In the genomic region with DNA sequence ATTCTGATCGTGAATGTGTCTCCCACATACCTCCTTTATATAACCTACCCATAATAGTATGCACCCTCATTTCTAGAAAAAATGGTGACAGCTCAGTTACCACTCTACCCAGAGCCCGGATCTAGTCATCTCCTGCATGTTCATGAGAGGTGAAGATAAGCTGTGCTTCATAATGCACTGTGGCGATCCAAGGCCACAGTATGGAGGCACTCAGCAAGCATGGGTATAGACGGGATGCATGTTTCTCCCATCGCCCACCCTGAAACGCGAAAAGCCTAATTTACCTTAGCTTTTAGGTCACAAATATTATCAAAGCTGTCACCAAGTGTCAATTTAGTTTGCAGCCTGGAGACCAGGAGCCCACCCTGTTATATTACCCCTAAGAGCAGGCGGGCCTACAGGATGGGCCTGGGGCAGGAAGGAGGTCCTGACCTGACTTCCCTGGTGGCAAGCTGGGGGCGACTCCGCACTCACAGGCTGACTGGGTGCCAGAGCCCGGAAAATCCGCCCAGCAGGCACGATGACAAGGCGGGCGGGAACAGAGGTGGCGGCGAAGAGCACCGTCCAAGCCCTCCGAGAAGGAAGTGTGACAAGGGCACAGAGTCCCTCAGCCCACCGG, we compare ENCODE assay signal across 8 mouse cellular contexts. TPM values are rescaled to one million over a fixed set of nuclear protein-coding genes. Genes with fewer than 3 reads are reported as not detected.
DNase-seq lines count a peak whose midpoint lies in the region; ATAC-seq lines count a peak whose summit lies in the region.

No protein-coding gene starts in this region.

- H3K9ac ChIP-seq in liver, embryonic 11.5 days (ENCODE audit: low read depth, low read length): peak overlapping the region; percentile 96

- peak overlapping the region; percentile 95 for H3K4me3 ChIP-seq in heart, embryonic 10.5 days
- H3K4me3 ChIP-seq in hindbrain, embryonic 10.5 days: peak overlapping the region; percentile 96
- H3K4me3 ChIP-seq in liver, embryonic 11.5 days (ENCODE audit: low read depth, low read length): peak overlapping the region; percentile 96

- peak overlapping the region; percentile 83 for H3K4me2 ChIP-seq in liver, embryonic 11.5 days

- no peaks in the 10 kb centered on the region for H3K9me3 ChIP-seq in heart, embryonic 10.5 days
- peaks cover 2% of the 10 kb centered on the region; the same call in 1 of the 2 replicates for H3K9me3 ChIP-seq in hindbrain, embryonic 10.5 days
- no peaks in the 10 kb centered on the region for H3K9me3 ChIP-seq in liver, embryonic 11.5 days (ENCODE audit: control insufficient read depth, low read length)

- H3K27me3 ChIP-seq in heart, embryonic 10.5 days (ENCODE audit: insufficient read depth, poor library complexity, severe bottlenecking): no peaks in the 10 kb centered on the region
- no peaks in the 10 kb centered on the region for H3K27me3 ChIP-seq in hindbrain, embryonic 10.5 days (ENCODE audit: insufficient read depth, poor library complexity, severe bottlenecking)
- no peaks in the 10 kb centered on the region for H3K27me3 ChIP-seq in liver, embryonic 11.5 days (replicated peaks; ENCODE audit: control insufficient read depth, insufficient read depth, low read length)

- H3K4me1 ChIP-seq in heart, embryonic 10.5 days: peaks cover 18% of the 10 kb centered on the region
- peaks cover 26% of the 10 kb centered on the region for H3K4me1 ChIP-seq in hindbrain, embryonic 10.5 days (replicated peaks)
- H3K4me1 ChIP-seq in liver, embryonic 11.5 days (replicated peaks; ENCODE audit: control insufficient read depth, insufficient read depth, low read length): peaks cover 6% of the 10 kb centered on the region

- WGBS in heart, embryonic 10.5 days: 3% methylated on average over 20 of the region's 20 CpGs
- WGBS in hindbrain, embryonic 10.5 days: 5% methylated on average over 20 of the region's 20 CpGs
- 2% methylated on average over 20 of the region's 20 CpGs for WGBS in liver, embryonic 11.5 days

- DNase-seq in heart, embryonic 10.5 days (ENCODE audit: low spot score): peak; percentile 78
- no peak for DNase-seq in heart, postnatal 36 days
- DNase-seq in A20 (ENCODE audit: low read depth, low spot score): peak; percentile 81
- peak; percentile 55 for DNase-seq in c-Kit-negative CD71-positive TER-119-positive erythroid progenitor cells, embryonic 14.5 days (ENCODE audit: low read depth, low spot score)
- no peak for DNase-seq in hindbrain, embryonic 10.5 days (ENCODE audit: low spot score)
- no peak for DNase-seq in liver, embryonic 11.5 days (ENCODE audit: low spot score)
- DNase-seq in right cerebral cortex, postnatal 10 days (ENCODE audit: low spot score in 2 of 2): peak; percentile 50 to 76
- no peak for DNase-seq in retina, embryonic 14.5 days (ENCODE audit: low spot score)

- peak overlapping the region; percentile 98 for H3K27ac ChIP-seq in heart, embryonic 10.5 days
- peak overlapping the region; percentile 98 for H3K27ac ChIP-seq in hindbrain, embryonic 10.5 days
- peak overlapping the region; percentile 96 for H3K27ac ChIP-seq in liver, embryonic 11.5 days (ENCODE audit: low read depth, low read length)

- H3K36me3 ChIP-seq in heart, embryonic 10.5 days: no peaks in the 10 kb centered on the region
- peaks cover 10% of the 10 kb centered on the region; the same call in 1 of the 2 replicates for H3K36me3 ChIP-seq in hindbrain, embryonic 10.5 days
- no peaks in the 10 kb centered on the region for H3K36me3 ChIP-seq in liver, embryonic 11.5 days (ENCODE audit: control insufficient read depth, insufficient read depth, low read length)

- intact Hi-C loops in heart, postnatal 36 days (cut with DNase I): loop anchor here (5.0 kb wide), 1 partner anchor 281 kb away; no protein-coding TSS in a partner anchor

- peak; percentile 76 for ATAC-seq in liver, embryonic 11.5 days (replicated peaks; ENCODE audit: low FRiP score)

RNA-seq across cellular contexts. Expression of gene Cep83, which starts 0.5 kb away (rescaled TPM):
- 18.1 and 19.6 TPM in 2 replicates for polyA plus RNA-seq in heart, embryonic 10.5 days (2016; fragmentation: Nextera tagmentation; extraction: Ambion mirVana)
- 10 to 100 TPM; 21.5 to 24.0 TPM for total RNA-seq in heart, postnatal 36 days (2021)
- 14.4 and 18.1 TPM in 2 replicates for polyA plus RNA-seq in hindbrain, embryonic 10.5 days (2016; fragmentation: Nextera tagmentation; extraction: Ambion mirVana)
- 19.1 and 20.1 TPM in 2 replicates for polyA plus RNA-seq in liver, embryonic 11.5 days (2014; fragmentation: Nextera tagmentation; extraction: Ambion mirVana)

Comparison
In these comparisons a context has a peak if more than half of its experiments do, and no peak if none do; other contexts are left out.
1. DNase-seq: peak in heart, embryonic 10.5 days (single experiment), A20 (single experiment), c-Kit-negative CD71-positive TER-119-positive erythroid progenitor cells, embryonic 14.5 days (single experiment) and right cerebral cortex, postnatal 10 days (2 of 2); none in heart, postnatal 36 days (0 of 2), hindbrain, embryonic 10.5 days (single experiment), liver, embryonic 11.5 days (single experiment) and retina, embryonic 14.5 days (single experiment).
2. Peak in every context shown above with its lines, with median percentiles within 50 percentile points of each other: H3K27ac ChIP-seq and H3K4me3 ChIP-seq.